Mouse (Mus musculus): Measurements from ENCODE around the gene Ucp2. TPM values are rescaled to one million over a fixed set of nuclear protein-coding genes. Genes with fewer than 3 reads are reported as not detected.

The Ucp2 gene
- polyA plus RNA-seq (2012; rRNA removed) = 37.0 and 42.0 TPM in 2 replicates

GRCm38 (mm10) chr7:100493117-100493483 is at the start of gene Ucp2:
Ucp2 (plus strand) TSS chr7:100493337.
- H3K27ac ChIP-seq (ENCODE audit: insufficient read depth, low read length) = 0 out of 2 replicates have a peak within 1 kb of the TSS, but pooled peaks have one; percentile 17
- no peaks in the 10 kb centered on the region; the same call in 1 of the 2 replicates for H3K4me1 ChIP-seq (ENCODE audit: control insufficient read depth, insufficient read depth, low read length)
- peak within 1 kb of the TSS; percentile 28 for H3K4me3 ChIP-seq (ENCODE audit: insufficient read depth, low read length)
- TF ChIP-seq POLR2A (IDR thresholded peaks at IDR 0.05; ENCODE audit: extremely low read depth, insufficient read depth, low read length) (peak; percentile 69), CTCF (IDR thresholded peaks at IDR 0.05; ENCODE audit: extremely low read depth, insufficient read depth, low read length) (no peak)

DNA sequence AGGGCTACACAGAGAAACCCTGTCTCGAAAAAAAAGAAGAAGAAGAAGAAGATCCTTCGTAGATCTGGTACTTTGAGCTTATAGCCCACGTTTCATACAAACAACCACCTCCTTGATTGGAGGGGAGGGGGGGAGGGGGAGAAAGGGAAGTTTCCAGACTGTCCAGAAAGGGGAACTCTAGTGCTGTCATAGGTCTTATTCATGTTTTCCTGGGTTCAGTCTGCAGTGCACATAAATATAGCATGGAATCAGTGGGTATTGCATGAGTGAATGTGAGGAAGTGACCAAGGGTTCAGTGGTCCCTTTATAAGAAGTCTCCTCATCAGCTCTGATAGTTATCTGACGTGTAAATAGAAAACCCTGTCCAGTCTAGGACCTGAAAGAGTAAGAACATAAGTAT is 49.4 kb upstream of the Ucp2 start:
- Histone ChIP-seq H3K27ac (ENCODE audit: insufficient read depth, low read length) (no peak overlapping the region), H3K4me3 (ENCODE audit: insufficient read depth, low read length) (no peak overlapping the region), H3K4me1 (ENCODE audit: control insufficient read depth, insufficient read depth, low read length) (no peaks in the 10 kb centered on the region)
- TF ChIP-seq CTCF (IDR thresholded peaks at IDR 0.05; ENCODE audit: extremely low read depth, insufficient read depth, low read length) (no peak), POLR2A (IDR thresholded peaks at IDR 0.05; ENCODE audit: extremely low read depth, insufficient read depth, low read length) (no peak)

DNA sequence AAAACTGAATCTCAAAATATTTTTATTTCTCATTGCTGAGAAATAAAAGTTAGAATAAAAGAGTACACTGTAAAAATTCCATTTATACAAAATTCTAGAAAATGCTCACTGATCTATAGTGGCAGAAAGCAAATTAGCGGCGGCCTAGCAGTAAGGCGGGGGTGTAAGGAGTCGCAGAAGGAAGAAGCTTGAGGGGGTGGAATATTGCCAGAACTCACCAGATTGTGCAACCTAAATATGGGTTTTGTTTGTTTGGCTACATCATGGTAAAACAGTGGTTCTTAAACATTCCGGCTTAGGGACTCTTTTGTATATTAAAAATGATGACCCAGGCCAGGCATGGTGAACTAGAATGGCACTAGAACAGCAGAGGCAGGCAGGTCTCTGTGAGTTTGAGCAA is 46.9 kb upstream of the Ucp2 start:
- no peak overlapping the region for H3K27ac ChIP-seq (ENCODE audit: insufficient read depth, low read length)
- no peaks in the 10 kb centered on the region for H3K4me1 ChIP-seq (ENCODE audit: control insufficient read depth, insufficient read depth, low read length)
- no peak overlapping the region for H3K4me3 ChIP-seq (ENCODE audit: insufficient read depth, low read length)
- TF ChIP-seq POLR2A (IDR thresholded peaks at IDR 0.05; ENCODE audit: extremely low read depth, insufficient read depth, low read length) = no peak
- TF ChIP-seq CTCF (IDR thresholded peaks at IDR 0.05; ENCODE audit: extremely low read depth, insufficient read depth, low read length) = no peak

DNA sequence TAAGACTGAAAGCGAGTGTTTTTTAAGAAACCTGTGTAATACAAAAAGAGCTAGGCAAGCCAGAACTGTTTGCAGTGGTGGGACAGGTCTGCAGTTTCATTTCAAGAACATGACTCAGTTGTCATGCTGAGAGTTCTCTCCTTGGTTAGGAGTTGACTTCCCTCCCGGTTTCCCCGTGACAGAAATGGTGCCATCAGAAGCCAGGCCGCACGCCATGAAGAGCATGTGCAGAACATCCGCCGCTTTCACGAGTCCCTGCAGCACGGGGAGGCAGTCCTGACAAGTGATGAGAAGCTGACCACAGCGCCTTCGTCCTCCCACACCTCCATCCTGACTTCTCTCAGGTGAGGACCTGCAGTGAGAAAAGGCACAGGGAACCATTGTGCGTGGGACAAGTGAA is 44.6 kb upstream of the Ucp2 start:
- no peak overlapping the region for H3K4me3 ChIP-seq (ENCODE audit: insufficient read depth, low read length)
- H3K27ac ChIP-seq (ENCODE audit: insufficient read depth, low read length) = no peak overlapping the region
- H3K4me1 ChIP-seq (ENCODE audit: control insufficient read depth, insufficient read depth, low read length) = no peaks in the 10 kb centered on the region
- no peak for TF ChIP-seq CTCF (IDR thresholded peaks at IDR 0.05; ENCODE audit: extremely low read depth, insufficient read depth, low read length)
- no peak for TF ChIP-seq POLR2A (IDR thresholded peaks at IDR 0.05; ENCODE audit: extremely low read depth, insufficient read depth, low read length)

DNA sequence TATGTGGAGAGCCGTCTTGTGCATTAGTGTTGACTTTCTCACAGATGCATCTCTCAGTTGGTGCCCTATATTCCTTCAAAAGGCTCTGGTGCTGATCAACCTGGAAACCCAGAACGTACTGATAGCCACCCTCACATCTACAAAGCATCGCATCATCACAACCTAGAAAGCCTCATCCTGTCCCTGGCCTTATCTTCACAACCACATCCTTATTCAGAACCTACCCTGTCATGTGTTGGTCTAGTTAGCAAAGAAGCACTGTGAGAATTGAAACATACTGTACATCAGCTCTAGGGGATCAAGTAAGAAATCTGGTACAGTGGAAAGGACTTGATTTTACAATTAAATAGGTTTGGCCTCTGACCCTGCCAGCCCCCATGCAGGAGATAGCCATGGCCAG is 44.2 kb upstream of the Ucp2 start:
- no peaks in the 10 kb centered on the region for H3K4me1 ChIP-seq (ENCODE audit: control insufficient read depth, insufficient read depth, low read length)
- H3K27ac ChIP-seq (ENCODE audit: insufficient read depth, low read length) = no peak overlapping the region
- H3K4me3 ChIP-seq (ENCODE audit: insufficient read depth, low read length) = no peak overlapping the region
- TF ChIP-seq POLR2A (IDR thresholded peaks at IDR 0.05; ENCODE audit: extremely low read depth, insufficient read depth, low read length) = no peak
- no peak for TF ChIP-seq CTCF (IDR thresholded peaks at IDR 0.05; ENCODE audit: extremely low read depth, insufficient read depth, low read length)

DNA sequence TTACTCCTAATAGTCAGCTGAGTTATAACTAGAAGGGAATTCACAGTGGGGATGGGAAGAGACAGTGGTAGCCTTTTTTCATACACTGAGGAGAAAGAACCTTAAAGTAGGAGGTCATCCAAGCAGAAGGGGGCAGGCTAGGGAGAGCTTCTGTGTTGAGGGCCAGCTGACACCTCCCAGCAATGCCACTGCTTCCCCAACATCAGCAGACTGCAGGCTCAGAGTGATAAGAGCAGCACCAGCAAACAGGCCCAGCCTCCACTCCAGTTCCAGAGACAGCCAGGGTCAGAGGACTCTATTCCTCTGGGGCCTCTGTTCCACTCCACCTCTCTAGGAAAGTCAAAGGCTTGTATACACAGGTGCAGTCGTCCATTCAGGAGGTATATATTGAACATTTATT is 35.0 kb upstream of the Ucp2 start:
- no peak for TF ChIP-seq POLR2A (IDR thresholded peaks at IDR 0.05; ENCODE audit: extremely low read depth, insufficient read depth, low read length)
- TF ChIP-seq CTCF (IDR thresholded peaks at IDR 0.05; ENCODE audit: extremely low read depth, insufficient read depth, low read length) = no peak
- no peak overlapping the region for H3K4me3 ChIP-seq (ENCODE audit: insufficient read depth, low read length)
- H3K27ac ChIP-seq (ENCODE audit: insufficient read depth, low read length) = no peak overlapping the region
- peaks cover 11% of the 10 kb centered on the region for H3K4me1 ChIP-seq (ENCODE audit: control insufficient read depth, insufficient read depth, low read length)

DNA sequence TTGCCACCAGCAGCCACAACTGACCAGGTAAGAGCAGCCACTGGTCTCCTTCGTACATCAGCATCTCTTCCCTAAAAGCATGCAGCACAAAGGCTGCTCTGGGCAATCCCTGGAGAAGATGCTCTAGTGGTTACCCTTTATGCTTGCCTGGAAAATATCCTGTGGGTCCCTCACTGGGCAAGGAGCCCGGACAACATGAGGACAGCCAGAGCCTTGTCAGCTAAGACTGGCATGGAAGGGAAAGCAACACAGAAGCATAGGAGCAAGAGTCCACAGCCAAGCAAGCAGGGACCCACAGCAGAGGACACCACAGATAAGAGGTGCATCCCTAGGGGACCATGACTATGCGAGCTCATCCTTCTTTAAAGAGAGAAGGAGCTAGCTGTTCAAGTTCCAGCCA is 33.3 kb upstream of the Ucp2 start:
- H3K27ac ChIP-seq (ENCODE audit: insufficient read depth, low read length) = no peak overlapping the region
- H3K4me1 ChIP-seq (ENCODE audit: control insufficient read depth, insufficient read depth, low read length) = peaks cover 11% of the 10 kb centered on the region
- H3K4me3 ChIP-seq (ENCODE audit: insufficient read depth, low read length) = no peak overlapping the region
- TF ChIP-seq POLR2A (IDR thresholded peaks at IDR 0.05; ENCODE audit: extremely low read depth, insufficient read depth, low read length) (no peak), CTCF (IDR thresholded peaks at IDR 0.05; ENCODE audit: extremely low read depth, insufficient read depth, low read length) (no peak)

DNA sequence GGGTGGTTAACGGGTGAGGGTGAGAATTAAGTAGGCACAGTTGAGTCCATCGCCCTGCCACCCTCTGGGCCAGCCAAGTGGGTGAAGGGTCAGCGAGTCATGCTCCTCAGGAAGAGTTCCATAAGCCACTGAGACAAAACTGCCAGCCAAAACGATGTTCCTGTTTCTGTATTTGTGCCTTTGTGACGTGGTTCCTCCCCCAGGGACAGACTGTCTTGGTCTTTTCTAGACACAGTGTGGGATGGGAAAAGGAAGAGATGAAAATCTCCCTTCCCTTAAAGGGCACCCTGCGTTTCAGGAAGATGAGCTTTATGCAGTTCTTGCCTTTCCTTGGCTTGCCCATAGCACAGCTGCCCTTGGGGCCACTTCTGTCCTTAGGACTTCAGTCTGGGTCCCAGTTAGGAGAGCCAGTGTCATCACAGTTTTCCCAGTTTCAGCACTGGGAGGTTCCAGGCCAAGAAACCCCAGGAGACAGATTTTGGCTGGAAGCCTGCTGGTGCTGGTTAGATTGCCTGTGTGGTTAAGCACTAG is 31.5 kb upstream of the Ucp2 start:
- H3K27ac ChIP-seq (ENCODE audit: insufficient read depth, low read length) = peak overlapping the region; percentile 79
- TF ChIP-seq POLR2A (IDR thresholded peaks at IDR 0.05; ENCODE audit: extremely low read depth, insufficient read depth, low read length) = no peak
- no peak for TF ChIP-seq CTCF (IDR thresholded peaks at IDR 0.05; ENCODE audit: extremely low read depth, insufficient read depth, low read length)

GRCm38 (mm10) chr7:100463194-100463593 is 29.9 kb upstream of the Ucp2 start:
- H3K4me1 ChIP-seq (ENCODE audit: control insufficient read depth, insufficient read depth, low read length) = peaks cover 14% of the 10 kb centered on the region
- no peak for TF ChIP-seq POLR2A (IDR thresholded peaks at IDR 0.05; ENCODE audit: extremely low read depth, insufficient read depth, low read length)
- no peak overlapping the region for H3K4me3 ChIP-seq (ENCODE audit: insufficient read depth, low read length)
- H3K27ac ChIP-seq (ENCODE audit: insufficient read depth, low read length) = no peak overlapping the region

More for the DNA sequence above, 31.5 kb upstream of the Ucp2 start:
- peaks cover 14% of the 10 kb centered on the region for H3K4me1 ChIP-seq (ENCODE audit: control insufficient read depth, insufficient read depth, low read length)
- no peak overlapping the region for H3K4me3 ChIP-seq (ENCODE audit: insufficient read depth, low read length)

- H3K4me1 ChIP-seq (ENCODE audit: control insufficient read depth, insufficient read depth, low read length) = peaks cover 14% of the 10 kb centered on the region
- TF ChIP-seq CTCF (IDR thresholded peaks at IDR 0.05; ENCODE audit: extremely low read depth, insufficient read depth, low read length) (no peak), POLR2A (IDR thresholded peaks at IDR 0.05; ENCODE audit: extremely low read depth, insufficient read depth, low read length) (no peak)
- H3K4me3 ChIP-seq (ENCODE audit: insufficient read depth, low read length) = no peak overlapping the region
- H3K27ac ChIP-seq (ENCODE audit: insufficient read depth, low read length) = no peak overlapping the region
These were observed 29.4 kb upstream of the Ucp2 start for GRCm38 (mm10) chr7:100463757-100464156.

All from cortical plate, adult 2 months (tissue).